20 mouse cellular contexts compared by ENCODE assay signal in genomic region chr14:51200054-51200453, GRCm38 (mm10). TPM values are rescaled to one million over a fixed set of nuclear protein-coding genes. Genes with fewer than 3 reads are reported as not detected.
DNase-seq lines count a peak whose midpoint lies in the region; ATAC-seq lines count a peak whose summit lies in the region.
"Had no signal": no experiment of that assay in that cellular context is flagged by ENCODE, and none has a peak within 500 bp of the region (broad histone marks: within the 10 kb centered on the region; RNA-seq: fewer than 3 reads in every experiment).

No protein-coding gene starts in this region.

- no peaks in the 10 kb centered on the region for H3K4me1 ChIP-seq in hindbrain, embryonic 14.5 days (replicated peaks; ENCODE audit: control insufficient read depth, insufficient read depth, low read length)
- H3K4me1 ChIP-seq: embryonic facial prominence, embryonic 10.5 days; forebrain, embryonic 12.5 days; liver, embryonic 12.5 days; midbrain, embryonic 15.5 days had no signal

- intact Hi-C loops in left cerebral cortex, postnatal 10 days (cut with DNase I) = no loop called here

- H3K4me3 ChIP-seq in hindbrain, embryonic 14.5 days (replicated peaks; ENCODE audit: low read length) = no peak overlapping the region
- H3K4me3 ChIP-seq: embryonic facial prominence, embryonic 10.5 days; forebrain, embryonic 12.5 days; liver, embryonic 12.5 days; midbrain, embryonic 15.5 days had no signal

- H3K27ac ChIP-seq in hindbrain, embryonic 14.5 days = no peak overlapping the region
- H3K27ac ChIP-seq: embryonic facial prominence, embryonic 10.5 days; forebrain, embryonic 12.5 days; liver, embryonic 12.5 days; midbrain, embryonic 15.5 days had no signal

- H3K9ac ChIP-seq in hindbrain, embryonic 14.5 days = no peak overlapping the region
- H3K9ac ChIP-seq: forebrain, embryonic 12.5 days; liver, embryonic 12.5 days; midbrain, embryonic 15.5 days had no signal

- H3K27me3 ChIP-seq in hindbrain, embryonic 14.5 days (ENCODE audit: control insufficient read depth, insufficient read depth, low read length) = no peaks in the 10 kb centered on the region
- H3K27me3 ChIP-seq: forebrain, embryonic 12.5 days; liver, embryonic 12.5 days; midbrain, embryonic 15.5 days had no signal

- H3K9me3 ChIP-seq in hindbrain, embryonic 14.5 days (ENCODE audit: control insufficient read depth, low read length) = no peaks in the 10 kb centered on the region
- H3K9me3 ChIP-seq: embryonic facial prominence, embryonic 10.5 days; forebrain, embryonic 12.5 days; liver, embryonic 12.5 days; midbrain, embryonic 15.5 days had no signal

- peak; percentile 9 for DNase-seq in cerebellum, adult 9-11 months
- DNase-seq in cerebellum, postnatal 4 days (ENCODE audit: low spot score in 2 of 2) = no peak
- peak; percentile 25 to 30 for DNase-seq in left cerebral cortex, postnatal 10 days (ENCODE audit: extremely low spot score in 1 of 2, low spot score in 2 of 2)
- no peak for DNase-seq in left cerebral cortex, adult 18-20 months (ENCODE audit: low spot score in 2 of 2)
- peak; percentile 15 to 28 for DNase-seq in frontal cortex, adult 2 months (ENCODE audit: extremely low spot score in 1 of 2, low spot score in 1 of 2)
- DNase-seq in hindbrain, embryonic 14.5 days (ENCODE audit: low spot score) = no peak
- DNase-seq: cerebellum, adult 11 months; heart, postnatal 36 days; kidney, adult 11 months; lung, postnatal 14 days; right cerebral cortex, postnatal 4 days had no signal

- no peaks in the 10 kb centered on the region for H3K36me3 ChIP-seq in hindbrain, embryonic 14.5 days (replicated peaks; ENCODE audit: control insufficient read depth, insufficient read depth)
- H3K36me3 ChIP-seq: embryonic facial prominence, embryonic 10.5 days; forebrain, embryonic 12.5 days; liver, embryonic 12.5 days; midbrain, embryonic 15.5 days had no signal

- ATAC-seq in megakaryocyte progenitor cell, adult 5-6 weeks (replicated peaks; ENCODE audit: poor library complexity) = peak; percentile 63
- no peak for ATAC-seq in erythroblast, adult 5-6 weeks (replicated peaks; ENCODE audit: low FRiP score, poor library complexity, severe bottlenecking)
- ATAC-seq in hindbrain, embryonic 14.5 days (ENCODE audit: low FRiP score) = no peak
- ATAC-seq: liver, embryonic 12.5 days; midbrain, embryonic 15.5 days had no signal

- 92% methylated on average over 2 of the region's 2 CpGs for WGBS in hindbrain, embryonic 14.5 days

- no peak overlapping the region for H3K4me2 ChIP-seq in hindbrain, embryonic 14.5 days (replicated peaks)
- H3K4me2 ChIP-seq: forebrain, embryonic 12.5 days; liver, embryonic 12.5 days; midbrain, embryonic 15.5 days had no signal

RNA-seq across cellular contexts. Expression of gene Ang2, which starts 1.1 kb away (rescaled TPM):
- total RNA-seq in left cerebral cortex, postnatal 10 days (2021) = not detected
- not detected for total RNA-seq in left cerebral cortex, adult 18-20 months (2021)
- not detected in 2 replicates for polyA plus RNA-seq in frontal cortex, adult 2 months (2012; rRNA removed)
- total RNA-seq in megakaryocyte progenitor cell, adult 5-6 weeks (2015) = not detected in 2 replicates
- not detected in 2 replicates for total RNA-seq in megakaryocyte progenitor cell, adult 5-6 weeks (2017)
- total RNA-seq in erythroblast, adult 5-6 weeks (2015; ENCODE audit: low replicate concordance) = not detected in 2 replicates
- total RNA-seq in erythroblast, adult 5-6 weeks (2017; ENCODE audit: low replicate concordance) = not detected in 2 replicates
- not detected in 2 replicates for polyA plus RNA-seq in hindbrain, embryonic 14.5 days (2014; fragmentation: Nextera tagmentation; extraction: Ambion mirVana)
- total RNA-seq: heart, adult 18-20 months; heart, postnatal 36 days; layer of hippocampus, adult 18-20 months; neutrophil, adult 5-6 weeks had no signal
- polyA plus RNA-seq: embryonic facial prominence, embryonic 10.5 days; forebrain, embryonic 12.5 days; liver, embryonic 12.5 days; midbrain, embryonic 15.5 days had no signal

RNA-seq across cellular contexts. Expression of gene Ear14, which starts 3.1 kb away (rescaled TPM):
- not detected for total RNA-seq in left cerebral cortex, postnatal 10 days (2021)
- total RNA-seq in left cerebral cortex, adult 18-20 months (2021) = not detected
- polyA plus RNA-seq in frontal cortex, adult 2 months (2012; rRNA removed) = not detected in 2 replicates
- not detected in 2 replicates for total RNA-seq in megakaryocyte progenitor cell, adult 5-6 weeks (2015)
- total RNA-seq in megakaryocyte progenitor cell, adult 5-6 weeks (2017) = not detected in 2 replicates
- not detected in 2 replicates for total RNA-seq in erythroblast, adult 5-6 weeks (2015; ENCODE audit: low replicate concordance)
- total RNA-seq in erythroblast, adult 5-6 weeks (2017; ENCODE audit: low replicate concordance) = not detected in 2 replicates
- polyA plus RNA-seq in hindbrain, embryonic 14.5 days (2014; fragmentation: Nextera tagmentation; extraction: Ambion mirVana) = not detected in 2 replicates
- total RNA-seq: heart, adult 18-20 months; heart, postnatal 36 days; layer of hippocampus, adult 18-20 months; neutrophil, adult 5-6 weeks had no signal
- polyA plus RNA-seq: embryonic facial prominence, embryonic 10.5 days; forebrain, embryonic 12.5 days; liver, embryonic 12.5 days; midbrain, embryonic 15.5 days had no signal

RNA-seq across cellular contexts. Expression of gene Rnase2b, which starts 38.0 kb away (rescaled TPM):
- not detected for total RNA-seq in left cerebral cortex, postnatal 10 days (2021)
- total RNA-seq in left cerebral cortex, adult 18-20 months (2021) = not detected
- polyA plus RNA-seq in frontal cortex, adult 2 months (2012; rRNA removed) = not detected in 2 replicates
- not detected in 2 replicates for total RNA-seq in megakaryocyte progenitor cell, adult 5-6 weeks (2015)
- not detected in 2 replicates for total RNA-seq in megakaryocyte progenitor cell, adult 5-6 weeks (2017)
- not detected in 2 replicates for total RNA-seq in erythroblast, adult 5-6 weeks (2015; ENCODE audit: low replicate concordance)
- total RNA-seq in erythroblast, adult 5-6 weeks (2017; ENCODE audit: low replicate concordance) = 1.3 TPM in 1 of 2 replicates, not detected in the other
- not detected in 2 replicates for polyA plus RNA-seq in hindbrain, embryonic 14.5 days (2014; fragmentation: Nextera tagmentation; extraction: Ambion mirVana)
- total RNA-seq: heart, adult 18-20 months; heart, postnatal 36 days; neutrophil, adult 5-6 weeks had no signal
- polyA plus RNA-seq: embryonic facial prominence, embryonic 10.5 days; forebrain, embryonic 12.5 days; liver, embryonic 12.5 days; midbrain, embryonic 15.5 days had no signal

RNA-seq across cellular contexts. Expression of gene Rnase1, which starts 53.5 kb away (rescaled TPM):
- not detected for total RNA-seq in left cerebral cortex, postnatal 10 days (2021)
- 1 to 10 TPM in 1 of 2 experiments, under 1 TPM in 1; 0.63 to 1.1 TPM for total RNA-seq in left cerebral cortex, adult 18-20 months (2021)
- polyA plus RNA-seq in frontal cortex, adult 2 months (2012; rRNA removed) = 0.72 and 0.99 TPM in 2 replicates
- total RNA-seq in megakaryocyte progenitor cell, adult 5-6 weeks (2015) = not detected in 2 replicates
- not detected in 2 replicates for total RNA-seq in megakaryocyte progenitor cell, adult 5-6 weeks (2017)
- total RNA-seq in erythroblast, adult 5-6 weeks (2015; ENCODE audit: low replicate concordance) = 2.1 TPM in 1 of 2 replicates, not detected in the other
- not detected in 2 replicates for total RNA-seq in erythroblast, adult 5-6 weeks (2017; ENCODE audit: low replicate concordance)
- 0.50 and 0.54 TPM in 2 replicates for polyA plus RNA-seq in hindbrain, embryonic 14.5 days (2014; fragmentation: Nextera tagmentation; extraction: Ambion mirVana)
- total RNA-seq: neutrophil, adult 5-6 weeks had no signal
- polyA plus RNA-seq: embryonic facial prominence, embryonic 10.5 days; forebrain, embryonic 12.5 days; liver, embryonic 12.5 days; midbrain, embryonic 15.5 days had no signal

RNA-seq across cellular contexts. Expression of gene Rnase2a, which starts 55.9 kb away (rescaled TPM):
- total RNA-seq in left cerebral cortex, postnatal 10 days (2021) = not detected
- not detected for total RNA-seq in left cerebral cortex, adult 18-20 months (2021)
- polyA plus RNA-seq in frontal cortex, adult 2 months (2012; rRNA removed) = not detected in 2 replicates
- not detected in 2 replicates for total RNA-seq in megakaryocyte progenitor cell, adult 5-6 weeks (2015)
- total RNA-seq in megakaryocyte progenitor cell, adult 5-6 weeks (2017) = not detected in 2 replicates
- total RNA-seq in erythroblast, adult 5-6 weeks (2015; ENCODE audit: low replicate concordance) = 1.3 TPM in 1 of 2 replicates, not detected in the other
- not detected in 2 replicates for total RNA-seq in erythroblast, adult 5-6 weeks (2017; ENCODE audit: low replicate concordance)
- polyA plus RNA-seq in hindbrain, embryonic 14.5 days (2014; fragmentation: Nextera tagmentation; extraction: Ambion mirVana) = not detected in 2 replicates
- total RNA-seq: layer of hippocampus, adult 18-20 months; neutrophil, adult 5-6 weeks had no signal
- polyA plus RNA-seq: embryonic facial prominence, embryonic 10.5 days; forebrain, embryonic 12.5 days; liver, embryonic 12.5 days; midbrain, embryonic 15.5 days had no signal

Comparison
In these comparisons a context has a peak if more than half of its experiments do, and no peak if none do; other contexts are left out.
1. DNase-seq: peak in cerebellum, adult 9-11 months (single experiment), left cerebral cortex, postnatal 10 days (2 of 2) and frontal cortex, adult 2 months (2 of 2); none in cerebellum, postnatal 4 days (0 of 2), left cerebral cortex, adult 18-20 months (0 of 2) and hindbrain, embryonic 14.5 days (single experiment).